ENCODE assay signal across 7 mouse cellular contexts in the genomic region with DNA sequence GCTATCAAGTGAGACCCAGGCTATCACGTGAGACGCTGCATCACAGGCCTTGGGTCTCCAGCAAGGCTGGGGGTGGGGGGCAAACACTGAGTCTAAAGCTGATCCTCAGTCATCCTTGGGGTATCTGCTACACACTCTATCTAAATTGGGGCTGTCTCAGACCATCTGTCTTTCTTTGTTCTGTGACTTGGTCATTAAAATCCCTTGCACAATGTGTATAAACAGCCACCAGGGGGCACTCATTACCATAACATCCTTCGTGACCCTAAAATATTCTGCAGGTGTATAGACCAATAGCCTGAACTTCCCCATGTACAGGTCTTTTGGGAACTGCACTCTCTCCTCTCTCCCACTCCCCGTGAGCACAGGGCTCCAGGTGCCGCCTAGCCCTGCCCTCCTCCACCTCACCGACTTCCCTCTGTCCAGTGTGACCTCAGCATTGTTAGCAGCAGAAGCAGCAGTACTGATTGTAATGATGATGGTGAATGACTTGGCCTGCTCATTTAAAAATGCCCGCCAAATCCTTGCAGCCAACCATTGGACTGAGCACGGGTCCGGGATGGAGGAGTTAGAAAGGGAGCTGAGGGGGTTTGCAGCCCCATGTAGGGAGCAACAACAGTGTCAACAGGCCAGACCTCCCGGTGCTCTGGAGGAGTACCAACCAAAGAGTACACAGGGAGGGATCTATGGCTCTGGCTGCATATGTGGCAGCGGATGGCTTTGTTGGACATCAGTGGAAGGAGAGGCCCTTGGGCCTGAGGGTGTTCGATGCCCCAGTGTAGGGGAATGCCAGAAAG. TPM values are rescaled to one million over a fixed set of nuclear protein-coding genes. Genes with fewer than 3 reads are reported as not detected.
A peak's percentile ranks its signal among the peaks of the same experiment; 100 is the strongest.
DNase-seq lines count a peak whose midpoint lies in the region; ATAC-seq lines count a peak whose summit lies in the region.

No protein-coding gene starts in this region.

- H3K79me2 ChIP-seq in macrophage (ENCODE audit: inconsistent target) = no peaks in the 10 kb centered on the region; the same call in 1 of the 2 replicates

- DNase-seq in R1 (ENCODE audit: low read depth, low spot score) = peak; percentile 74
- DNase-seq in cerebellum, adult 9-10 months = peak; percentile 66
- peak; percentile 76 for DNase-seq in forelimb bud, embryonic 11.5 days (ENCODE audit: low read depth, low spot score)
- peak; percentile 77 for DNase-seq in hindbrain, embryonic 14.5 days (ENCODE audit: low spot score)
- peak; percentile 71 to 75 for DNase-seq in layer of hippocampus, postnatal 14 days (ENCODE audit: low spot score in 2 of 2)
- peak; percentile 78 to 80 for DNase-seq in right cerebral cortex, adult 2 months (ENCODE audit: low spot score in 2 of 2)

- no peak overlapping the region for H3K27ac ChIP-seq in hindbrain, embryonic 14.5 days
- H3K27ac ChIP-seq in macrophage = 0 out of 2 replicates have a peak overlapping the region, but pooled peaks have one; percentile 1

- H3K4me3 ChIP-seq in hindbrain, embryonic 14.5 days (replicated peaks; ENCODE audit: low read length) = no peak overlapping the region
- H3K4me3 ChIP-seq in macrophage (ENCODE audit: inconsistent target) = no peak overlapping the region

- no peak overlapping the region for H3K9ac ChIP-seq in hindbrain, embryonic 14.5 days

- 48% methylated on average over 12 of the region's 12 CpGs for WGBS in hindbrain, embryonic 14.5 days
- 68% methylated on average over 12 of the region's 12 CpGs for WGBS in macrophage (ENCODE audit: missing documents)

- no peaks in the 10 kb centered on the region for H3K9me3 ChIP-seq in hindbrain, embryonic 14.5 days (ENCODE audit: control insufficient read depth, low read length)

- ATAC-seq in hindbrain, embryonic 14.5 days (ENCODE audit: low FRiP score) = peak; percentile 70; the same call in 1 of the 2 replicates

- H3K4me2 ChIP-seq in hindbrain, embryonic 14.5 days (replicated peaks) = peak overlapping the region; percentile 21; the same call in 1 of the 2 replicates

- H3K27me3 ChIP-seq in hindbrain, embryonic 14.5 days (ENCODE audit: control insufficient read depth, insufficient read depth, low read length) = no peaks in the 10 kb centered on the region

- H3K36me3 ChIP-seq in hindbrain, embryonic 14.5 days (replicated peaks; ENCODE audit: control insufficient read depth, insufficient read depth) = no peaks in the 10 kb centered on the region
- no peaks in the 10 kb centered on the region for H3K36me3 ChIP-seq in macrophage (ENCODE audit: inconsistent target)

- no peaks in the 10 kb centered on the region for H3K4me1 ChIP-seq in hindbrain, embryonic 14.5 days (replicated peaks; ENCODE audit: control insufficient read depth, insufficient read depth, low read length)

RNA-seq across cellular contexts. Expression of a gene that starts 28.1 kb away (rescaled TPM):
- not detected in 2 replicates for polyA plus RNA-seq in hindbrain, embryonic 14.5 days (2014; fragmentation: Nextera tagmentation; extraction: Ambion mirVana)
- total RNA-seq in layer of hippocampus, postnatal 14 days (2021) = not detected
- total RNA-seq in macrophage (2018; cell fraction: chromatin; rRNA removed) = not detected
- total RNA-seq in macrophage (2018; cell fraction: cytosol; rRNA removed) = under 1 TPM in 3 of 26 experiments, not detected in 23; 0.05 to 0.19 (median 0.05) TPM
- not detected for total RNA-seq in macrophage (2018; cell fraction: nucleus; rRNA removed)
- polyA plus RNA-seq in macrophage (2018) = 0.24 TPM in 1 of 3 replicates, not detected in the others

RNA-seq across cellular contexts. Expression of a gene that starts 28.1 kb away (rescaled TPM):
- polyA plus RNA-seq in hindbrain, embryonic 14.5 days (2014; fragmentation: Nextera tagmentation; extraction: Ambion mirVana) = not detected in 2 replicates
- total RNA-seq in layer of hippocampus, postnatal 14 days (2021) = not detected
- not detected for total RNA-seq in macrophage (2018; cell fraction: chromatin; rRNA removed)
- total RNA-seq in macrophage (2018; cell fraction: cytosol; rRNA removed) = not detected
- 1 to 10 TPM in 1 of 26 experiments, not detected in 25; 1.8 TPM for total RNA-seq in macrophage (2018; cell fraction: nucleus; rRNA removed)
- not detected in 3 replicates for polyA plus RNA-seq in macrophage (2018)

RNA-seq across cellular contexts. Expression of a gene that starts 33.2 kb away (rescaled TPM):
- polyA plus RNA-seq in hindbrain, embryonic 14.5 days (2014; fragmentation: Nextera tagmentation; extraction: Ambion mirVana) = not detected in 2 replicates
- under 1 TPM in 1 of 2 experiments, not detected in 1; 0.23 TPM for total RNA-seq in layer of hippocampus, postnatal 14 days (2021)
- 1 to 10 TPM in 22 of 26 experiments, under 1 TPM in 4; 0.40 to 9.4 (median 3.6) TPM for total RNA-seq in macrophage (2018; cell fraction: chromatin; rRNA removed)
- total RNA-seq in macrophage (2018; cell fraction: cytosol; rRNA removed) = 1 to 10 TPM; 1.3 to 8.4 (median 5.8) TPM
- total RNA-seq in macrophage (2018; cell fraction: nucleus; rRNA removed) = 10 to 100 TPM in 9 of 26 experiments, 1 to 10 TPM in 16, under 1 TPM in 1; 0.79 to 19.6 (median 7.8) TPM
- 4.1 to 7.2 TPM (median 5.9 TPM) in 3 replicates for polyA plus RNA-seq in macrophage (2018)

RNA-seq across cellular contexts. Expression of a gene that starts 36.7 kb away (rescaled TPM):
- 0.52 TPM in 2 replicates for polyA plus RNA-seq in hindbrain, embryonic 14.5 days (2014; fragmentation: Nextera tagmentation; extraction: Ambion mirVana)
- total RNA-seq in layer of hippocampus, postnatal 14 days (2021) = 1 to 10 TPM; 1.3 to 1.4 TPM
- total RNA-seq in macrophage (2018; cell fraction: chromatin; rRNA removed) = 10 to 100 TPM in 1 of 26 experiments, 1 to 10 TPM in 13, under 1 TPM in 6, not detected in 6; 0.52 to 10.2 (median 1.8) TPM
- total RNA-seq in macrophage (2018; cell fraction: cytosol; rRNA removed) = 1 to 10 TPM in 16 of 26 experiments, under 1 TPM in 10; 0.56 to 3.7 (median 1.2) TPM
- 1 to 10 TPM in 20 of 26 experiments, under 1 TPM in 4, not detected in 2; 0.40 to 7.4 (median 2.0) TPM for total RNA-seq in macrophage (2018; cell fraction: nucleus; rRNA removed)
- 0.64 to 4.3 TPM (median 0.99 TPM) in 3 replicates for polyA plus RNA-seq in macrophage (2018)
